Mouse (Mus musculus) layer of hippocampus, adult 9-11 months (tissue): ENCODE results near the gene Fbln7.

Source experiments
- DNase-seq: peaks from one replicate; pipeline ENCODE4 v3.0.0; 2022

Gene Fbln7

DNA sequence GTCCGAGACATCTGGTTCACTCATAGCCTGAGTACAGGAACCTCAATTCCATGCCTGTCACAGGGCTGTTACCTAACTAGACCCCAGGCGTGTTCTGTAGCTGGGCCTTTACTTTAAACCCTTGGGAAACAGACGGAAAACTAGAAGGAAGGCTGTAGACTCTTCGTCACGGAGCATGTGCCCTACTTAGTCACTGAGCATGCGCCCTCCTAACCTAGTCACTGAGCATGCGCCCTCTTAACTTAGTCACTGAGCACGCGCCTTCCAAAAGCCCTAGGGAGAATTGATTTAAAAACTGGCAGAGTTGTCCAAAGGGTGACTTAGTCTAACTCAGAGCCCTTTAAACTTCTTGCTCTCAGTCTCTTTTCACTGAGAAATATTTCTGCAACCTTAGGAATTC is at the start of gene Fbln7:
TSS of gene Fbln7 (plus strand) at position 346 of the 400 bp plus-strand sequence.
- DNase-seq: no peak

DNA sequence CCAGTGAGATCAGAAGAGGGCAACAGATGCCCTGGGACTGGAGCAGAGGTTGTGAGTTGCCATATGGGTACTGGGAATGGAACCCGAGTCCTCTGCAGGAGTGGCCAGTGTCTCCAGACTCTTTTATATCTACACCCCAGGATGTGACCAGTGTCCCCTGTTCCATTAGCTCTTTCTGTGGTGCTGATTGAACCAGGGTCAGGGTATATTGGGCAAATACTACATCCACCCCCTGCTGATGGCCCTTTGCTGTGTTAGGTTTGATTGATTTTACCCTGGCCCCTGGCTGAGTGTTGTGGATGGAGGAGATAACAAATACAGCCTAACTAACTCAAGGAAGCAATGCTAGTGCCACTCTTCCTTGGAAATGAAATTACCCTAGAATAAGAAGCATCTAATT is 46.5 kb upstream of the Fbln7 start:
- DNase-seq: no peak

DNA sequence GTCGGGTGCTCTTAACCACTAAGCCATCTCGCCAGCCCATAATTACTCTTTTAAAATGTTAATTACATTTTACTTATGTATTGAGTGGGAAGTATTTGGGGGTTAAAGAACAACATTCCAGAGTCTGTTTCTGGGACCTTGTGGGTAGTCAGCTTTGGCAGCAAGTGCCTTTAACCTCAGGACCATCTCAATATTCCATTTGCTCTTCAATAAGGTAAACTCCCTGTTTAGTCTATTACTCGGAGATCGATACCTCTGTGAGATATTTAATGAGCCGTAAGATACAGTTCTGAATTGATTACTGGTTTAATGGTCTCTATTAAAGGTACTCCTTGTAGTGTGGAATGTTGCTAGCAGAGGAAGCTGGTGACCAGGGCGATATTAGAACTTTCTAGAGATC is 45.9 kb upstream of the Fbln7 start:
- no peak for DNase-seq

DNA sequence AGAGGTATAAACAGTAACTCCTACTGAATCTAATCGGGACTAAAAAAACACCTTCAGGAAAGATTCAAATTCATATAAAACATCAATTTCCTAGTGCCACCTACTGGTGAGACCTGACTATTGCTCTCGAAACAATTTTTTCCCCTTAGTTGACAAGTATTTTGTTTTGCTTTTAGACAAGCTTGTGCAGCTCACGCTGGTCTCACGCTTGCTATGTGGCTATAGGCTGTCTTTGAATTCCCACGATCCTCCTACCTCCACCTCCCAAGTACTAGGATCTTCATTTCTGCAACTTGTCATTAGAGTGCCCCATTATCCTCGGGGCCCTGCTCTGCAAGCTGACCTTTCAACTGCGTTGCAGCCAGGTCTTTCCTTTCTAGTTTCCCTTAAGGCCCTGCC is 45.4 kb upstream of the Fbln7 start:
- peak; percentile 84 for DNase-seq

DNA sequence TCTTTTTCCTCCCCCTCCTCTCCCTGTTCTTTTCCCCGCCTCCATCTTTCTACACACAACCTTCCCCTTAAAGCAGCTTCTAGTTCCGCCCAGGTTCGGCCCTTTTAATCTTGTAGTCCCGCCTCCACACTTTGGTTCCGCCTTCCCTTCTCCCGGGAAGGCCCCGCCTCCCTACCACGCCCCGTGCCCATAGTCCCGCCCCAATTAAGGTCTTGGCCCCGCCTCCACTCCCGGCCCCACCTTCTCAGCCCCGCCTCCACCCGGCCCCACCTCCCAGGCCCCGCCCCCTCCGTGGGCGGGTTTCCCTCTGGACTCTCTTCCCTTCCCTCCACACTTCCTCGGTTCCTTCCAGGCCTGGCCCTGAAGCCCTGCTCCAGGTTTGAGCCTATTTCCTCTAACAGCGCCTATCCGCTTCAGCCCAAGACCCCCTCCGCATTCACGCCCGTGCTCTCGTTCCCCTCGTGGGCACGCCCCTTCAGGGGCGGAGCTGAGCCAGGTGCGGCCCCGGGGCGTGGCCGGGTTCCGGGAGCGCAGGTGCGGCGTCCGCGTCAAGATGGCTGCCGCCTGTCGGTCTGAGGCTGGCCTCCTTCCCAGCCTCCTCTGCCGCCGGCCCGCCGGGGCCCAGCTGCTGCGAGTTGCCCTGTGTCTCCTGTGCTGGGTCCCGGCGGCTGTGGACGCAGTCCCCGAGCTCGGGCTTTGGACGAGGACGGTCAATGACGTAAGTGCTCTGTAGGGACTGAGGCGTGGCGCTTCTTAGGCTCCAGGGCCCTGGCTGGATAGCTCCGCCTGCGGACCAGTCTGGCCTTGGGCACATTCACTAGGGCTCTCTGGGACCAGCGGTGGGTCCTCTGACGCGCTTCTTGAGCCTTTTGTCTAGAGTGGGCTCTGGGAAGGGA is 44.7 kb upstream of the Fbln7 start, which contains the start of gene Tmem87b:
TSS of gene Tmem87b (plus strand) at position 333 of the 896 bp plus-strand sequence.
- peak; percentile 96 for DNase-seq

DNA sequence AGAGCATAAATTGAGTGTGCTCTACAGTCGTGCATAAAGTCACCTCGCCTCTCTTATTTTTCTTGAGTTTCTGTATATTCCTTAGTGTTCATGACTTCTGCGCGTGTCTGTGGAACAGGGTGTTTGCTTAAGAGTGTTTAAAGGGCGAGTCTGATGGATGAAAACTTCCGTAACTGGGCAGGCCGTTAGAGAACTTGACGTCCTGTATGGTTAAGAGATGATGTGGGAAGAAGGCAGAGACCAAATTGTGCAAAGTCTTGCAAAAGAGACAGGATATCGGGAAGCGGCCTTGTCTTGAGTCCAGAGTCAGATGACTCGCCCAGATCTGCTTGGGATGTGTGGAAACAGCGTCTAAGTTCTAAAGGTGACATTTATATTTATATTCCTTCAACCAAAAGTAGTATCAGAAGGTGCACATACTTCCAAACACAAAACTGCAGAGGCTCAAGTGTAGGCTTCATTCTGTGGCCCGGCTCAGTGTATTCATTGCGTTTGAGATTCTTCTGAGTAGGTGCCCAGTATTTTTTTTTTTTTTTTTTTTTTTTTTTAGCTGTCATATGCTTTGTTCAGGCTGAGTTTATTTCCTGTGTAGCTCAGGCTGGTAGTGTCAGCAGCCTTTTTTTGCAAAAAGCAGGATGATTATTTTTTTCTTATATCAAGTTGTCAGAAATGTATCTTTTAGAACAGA is 43.7 kb upstream of the Fbln7 start:
- peak; percentile 30 for DNase-seq

DNA sequence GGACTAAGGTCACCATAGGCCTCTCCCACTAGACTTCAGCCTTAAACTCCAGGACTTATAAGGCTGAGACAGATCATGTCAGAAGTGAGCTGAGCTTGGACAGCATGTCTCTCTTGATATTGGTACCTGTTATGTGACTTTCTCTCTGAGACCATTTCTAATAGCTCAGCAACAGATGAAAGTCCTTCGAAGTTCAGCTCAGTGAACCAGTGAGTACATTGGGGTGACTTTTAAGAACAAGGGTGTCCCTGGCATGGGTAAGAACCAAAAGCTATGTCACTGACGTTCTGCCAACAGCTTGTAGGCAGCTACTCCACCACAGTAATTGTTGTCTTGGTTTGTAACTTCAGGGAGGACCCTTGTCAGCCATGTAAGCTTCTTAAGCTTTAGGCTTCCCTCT is 42.1 kb upstream of the Fbln7 start:
- DNase-seq: no peak

DNA sequence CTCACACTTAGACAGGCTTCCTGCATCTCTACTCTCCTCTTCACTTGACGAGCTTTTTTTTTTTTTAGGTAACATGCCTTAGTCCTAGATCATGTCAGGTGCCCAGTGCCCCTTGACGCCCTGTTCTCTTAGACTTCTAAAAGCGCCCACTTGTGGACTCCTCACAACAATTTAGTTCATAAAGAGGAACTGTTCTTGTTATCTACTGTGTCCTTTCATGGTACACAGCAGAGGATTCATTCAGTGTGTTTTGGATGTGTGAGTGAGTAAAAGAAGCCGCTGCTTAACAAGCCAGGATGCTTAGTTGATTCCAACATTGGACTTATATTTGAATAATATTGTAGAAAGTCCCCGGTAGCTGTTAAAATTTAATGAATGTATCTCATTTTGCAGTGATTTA is 38.9 kb upstream of the Fbln7 start:
- no peak for DNase-seq

DNA sequence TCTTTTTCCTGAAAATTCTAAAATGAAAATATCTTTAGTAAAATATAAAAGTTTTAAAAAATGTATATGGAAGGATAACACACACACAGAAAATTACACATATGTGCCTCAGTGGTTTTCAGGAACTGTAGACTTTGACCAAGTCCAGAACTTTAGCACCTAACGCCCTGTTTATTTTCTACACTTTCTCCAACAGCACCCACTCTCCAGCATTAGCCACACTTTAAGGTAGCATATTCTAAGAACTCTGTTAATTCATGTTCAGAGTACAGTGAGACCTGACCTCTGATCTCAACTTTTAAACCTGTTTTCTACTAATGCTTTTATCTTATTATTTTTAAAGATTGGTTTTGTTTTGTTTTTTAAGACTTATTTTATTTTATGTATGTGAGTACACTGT is 35.0 kb upstream of the Fbln7 start:
- DNase-seq: no peak

DNA sequence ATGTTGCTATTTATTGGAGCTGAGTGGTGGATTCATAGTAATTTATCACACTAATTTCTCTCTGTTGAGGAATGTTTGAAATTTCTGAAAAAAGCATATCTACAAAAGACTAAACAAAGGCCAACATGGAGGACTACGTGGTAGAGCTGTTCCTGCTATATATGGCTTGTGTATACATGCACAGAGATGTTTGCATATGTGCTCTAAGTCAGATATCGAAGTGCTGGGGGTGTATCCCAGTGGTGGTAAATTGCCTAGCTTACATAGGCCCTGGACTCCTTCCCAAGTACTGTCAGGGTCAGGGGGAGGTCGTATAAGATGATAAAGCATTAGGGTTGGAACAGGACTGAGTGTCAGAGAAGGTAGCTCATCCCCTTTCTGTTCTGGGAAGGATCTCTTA is 30.2 kb upstream of the Fbln7 start:
- no peak for DNase-seq

DNA sequence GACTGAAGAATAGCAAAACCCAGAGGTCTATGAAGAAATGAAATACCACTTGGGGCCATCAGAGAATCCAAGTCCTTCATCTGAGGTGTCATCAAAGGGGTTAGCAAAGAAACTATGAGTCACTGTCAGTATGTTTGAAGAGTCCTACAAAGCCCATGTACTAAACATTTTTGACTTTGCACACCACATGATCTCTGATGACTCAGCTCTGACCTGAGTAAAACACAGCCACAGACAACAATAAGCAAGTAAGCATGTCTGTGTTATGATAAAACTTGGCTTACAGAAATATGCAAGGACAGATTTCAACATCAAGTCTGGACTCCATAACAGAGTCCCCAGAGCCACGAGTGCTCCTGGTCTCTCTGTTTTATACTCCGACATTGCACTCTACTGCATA is 29.7 kb upstream of the Fbln7 start:
- DNase-seq: no peak

DNA sequence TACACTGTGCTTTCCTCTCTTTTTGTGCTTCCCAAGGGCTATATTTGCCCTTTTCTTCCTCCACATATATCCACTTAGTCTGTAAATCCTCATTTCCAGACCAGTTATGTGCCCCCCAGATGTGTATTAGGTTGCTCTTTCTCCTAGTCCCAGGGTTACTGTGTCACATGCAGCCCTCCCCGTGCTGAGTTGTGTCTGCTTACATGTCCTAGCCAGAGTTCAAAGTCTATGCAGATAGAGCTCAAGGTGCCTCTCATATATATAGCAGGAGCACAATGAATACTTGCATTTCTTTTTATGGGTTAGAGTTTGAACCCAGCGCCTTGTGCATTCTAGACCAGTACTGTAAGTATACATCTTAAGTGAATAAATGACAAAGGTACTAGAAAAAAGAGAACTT is 29.3 kb upstream of the Fbln7 start:
- no peak for DNase-seq

DNA sequence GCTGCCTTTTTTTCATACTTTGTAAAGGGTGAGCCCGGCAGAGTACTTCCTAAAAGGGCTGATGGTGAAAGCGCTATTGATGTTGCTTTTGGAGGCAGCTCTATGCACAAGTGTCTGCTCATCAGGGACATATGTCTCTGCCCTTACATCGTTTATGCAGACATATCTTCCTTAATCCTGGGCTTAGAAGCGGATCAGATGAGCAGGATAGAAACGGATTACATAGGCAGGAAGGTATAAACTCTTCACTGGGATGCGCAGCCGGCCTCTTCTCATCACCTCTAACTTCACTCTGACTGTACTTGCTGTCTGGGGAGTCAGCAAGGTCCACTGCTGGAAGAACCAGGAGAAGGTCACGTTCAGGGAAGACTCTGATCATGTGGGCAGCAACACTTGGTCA is 25.2 kb upstream of the Fbln7 start:
- DNase-seq: no peak

DNA sequence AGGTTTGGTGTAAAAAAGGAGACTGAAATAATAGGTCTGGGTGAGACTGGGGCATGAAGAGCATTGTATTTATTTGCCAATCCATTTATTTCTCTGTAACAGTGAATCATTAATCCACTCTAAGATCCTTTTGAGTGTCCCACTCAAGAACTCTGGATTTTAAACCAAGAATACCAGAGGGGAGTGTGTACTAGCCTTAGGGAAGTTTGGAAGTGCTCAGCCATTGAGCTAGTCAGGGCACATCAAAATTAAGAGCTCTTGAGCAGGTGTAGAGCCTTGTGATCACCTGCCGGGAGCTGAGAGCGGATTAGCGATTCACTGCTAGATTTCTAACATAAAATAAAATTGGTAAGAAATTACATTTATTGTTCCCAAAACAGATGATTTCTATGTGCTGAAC is 24.2 kb upstream of the Fbln7 start:
- DNase-seq: no peak

DNA sequence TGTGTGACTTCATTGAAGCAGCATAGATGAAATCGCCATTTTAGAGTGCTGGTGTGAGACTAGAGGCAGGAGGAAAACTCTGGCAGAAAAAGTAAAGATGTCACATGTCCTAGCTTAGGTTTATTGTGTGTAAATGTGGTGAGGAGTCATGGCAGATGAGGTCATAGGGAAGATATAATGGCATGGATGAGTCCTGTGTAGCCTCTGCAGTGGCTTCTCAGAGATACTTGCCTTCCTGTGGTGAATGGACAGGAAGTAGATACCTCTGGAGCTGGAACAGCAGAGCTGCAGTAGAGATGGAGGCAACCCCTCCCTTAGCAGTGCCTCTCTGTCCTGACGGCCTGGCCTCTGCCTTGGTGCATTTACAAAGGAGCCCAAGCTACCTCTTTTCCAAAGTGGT is 23.3 kb upstream of the Fbln7 start:
- DNase-seq: no peak

DNA sequence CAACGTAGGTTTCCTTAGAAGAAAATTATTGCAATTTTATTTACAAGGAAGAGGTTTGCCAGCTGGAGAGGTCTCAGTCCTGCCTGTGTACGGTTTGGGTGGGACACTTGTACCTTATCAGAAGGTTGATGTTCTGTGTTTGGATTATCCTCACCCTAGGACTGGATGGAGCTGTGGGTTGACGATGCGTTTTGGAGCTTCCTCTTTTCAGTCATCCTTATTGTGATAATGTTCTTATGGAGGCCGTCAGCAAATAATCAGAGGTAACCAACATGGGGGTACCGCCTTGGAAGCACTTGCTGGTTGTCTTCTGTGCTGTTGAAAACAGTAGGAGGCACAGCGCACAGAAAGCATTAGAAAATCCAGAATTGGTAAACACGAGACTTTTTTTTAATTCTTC is 20.3 kb upstream of the Fbln7 start:
- DNase-seq: no peak

DNA sequence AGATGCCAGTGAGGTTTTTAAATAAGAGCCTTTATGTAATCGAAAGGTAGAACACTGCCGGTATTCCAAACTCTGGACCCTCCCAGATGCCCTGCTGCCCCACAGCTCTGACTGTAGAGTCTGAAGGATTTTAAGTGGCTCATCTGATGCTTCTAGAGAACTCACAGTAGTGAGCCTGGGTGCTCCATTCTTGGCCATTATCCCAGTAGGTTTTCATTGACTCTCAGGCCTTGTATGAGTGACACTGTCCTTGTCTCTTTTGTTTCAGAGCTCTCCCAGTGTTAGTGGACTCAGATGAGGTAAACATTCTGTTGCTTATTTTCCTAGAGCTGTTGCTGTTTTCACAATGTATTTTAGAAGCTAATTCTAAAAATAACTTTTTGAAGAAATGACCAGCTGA is 12.7 kb upstream of the Fbln7 start:
- no peak for DNase-seq

DNA sequence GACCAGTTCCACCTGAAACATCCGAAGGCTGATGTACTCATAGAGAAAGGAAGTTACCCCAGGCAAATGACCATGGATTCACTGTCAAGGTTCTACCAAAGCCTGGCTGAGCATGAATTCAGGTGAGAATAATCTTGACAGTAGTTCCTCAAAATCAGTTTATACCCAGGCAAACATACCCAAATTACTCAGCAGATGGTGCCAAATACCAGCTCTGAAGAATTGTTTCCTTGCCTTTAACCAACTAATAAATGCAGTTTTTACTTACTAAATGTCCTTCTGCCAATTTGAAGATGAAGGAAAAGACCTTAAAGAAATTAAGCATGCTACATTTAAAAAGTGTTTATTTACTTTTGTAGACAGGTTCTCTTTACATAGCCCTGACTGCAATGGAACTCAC is 6.1 kb upstream of the Fbln7 start:
- no peak for DNase-seq

DNA sequence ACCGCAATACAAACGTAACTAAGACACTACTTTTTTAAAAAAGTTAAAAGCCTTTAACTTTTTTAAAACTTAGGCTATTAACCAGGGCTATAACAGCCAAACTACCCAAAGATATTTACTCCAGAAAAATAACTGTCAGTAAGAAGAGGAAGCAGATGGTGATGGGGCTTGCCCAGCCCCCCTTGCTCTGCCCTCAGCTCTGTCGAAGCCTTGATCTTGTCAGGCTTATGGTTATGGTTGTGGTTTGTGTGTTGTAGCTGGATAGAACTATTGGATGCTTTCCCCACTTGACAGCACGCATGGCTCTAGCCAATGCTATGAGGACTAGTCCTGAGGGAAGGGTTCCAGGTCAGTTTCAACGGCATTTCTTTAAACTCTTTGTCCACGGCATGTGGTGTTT is 3.8 kb upstream of the Fbln7 start:
- DNase-seq: no peak

DNA sequence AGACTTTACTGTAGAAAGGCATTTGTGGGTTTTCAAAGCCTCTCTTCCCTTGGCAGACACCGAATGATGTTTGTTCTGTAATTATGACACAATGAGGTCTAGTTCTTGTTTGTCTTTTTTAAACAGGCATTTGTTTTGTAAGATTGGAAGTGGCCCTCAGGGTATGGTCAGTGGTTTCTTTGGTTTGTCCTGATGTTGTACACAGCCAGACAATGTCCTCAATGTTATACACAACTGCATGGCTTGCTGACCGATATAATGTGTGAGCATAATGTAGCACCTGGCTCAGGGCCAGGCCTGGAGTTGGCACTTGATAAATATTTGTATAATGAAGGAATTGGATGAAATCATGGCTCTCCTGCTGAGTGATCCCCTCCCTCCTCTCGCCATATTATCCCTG is 2.9 kb upstream of the Fbln7 start:
- DNase-seq: no peak

DNA sequence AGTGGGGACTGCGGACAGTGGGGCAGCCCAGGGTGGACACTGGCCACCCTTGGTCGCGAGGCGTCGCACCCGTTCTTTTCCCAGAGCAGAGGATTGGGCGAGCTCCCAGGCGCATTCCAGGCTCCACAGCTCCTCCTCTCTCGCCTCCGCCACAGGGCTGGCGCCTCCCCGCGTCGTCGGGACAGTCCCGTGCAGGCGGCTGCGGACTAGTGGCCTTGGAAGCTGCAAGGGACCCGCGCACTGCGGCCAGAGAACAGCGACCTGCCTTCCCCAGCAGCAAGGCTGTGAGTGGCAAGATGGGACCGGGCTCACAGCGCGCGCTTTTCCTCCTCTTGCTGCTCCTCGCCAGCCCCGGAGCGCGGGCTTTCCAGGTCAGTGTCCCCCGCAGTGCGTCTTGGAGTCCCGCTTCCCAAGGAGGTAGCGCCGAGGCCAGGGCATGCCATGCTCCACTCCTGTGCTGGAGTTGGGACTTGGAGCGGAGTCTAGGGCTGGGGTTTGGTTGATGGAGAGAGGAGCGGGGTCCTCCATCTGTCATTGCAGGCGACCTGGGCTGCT is 1.1 kb downstream of the Fbln7 start:
- DNase-seq: no peak

DNA sequence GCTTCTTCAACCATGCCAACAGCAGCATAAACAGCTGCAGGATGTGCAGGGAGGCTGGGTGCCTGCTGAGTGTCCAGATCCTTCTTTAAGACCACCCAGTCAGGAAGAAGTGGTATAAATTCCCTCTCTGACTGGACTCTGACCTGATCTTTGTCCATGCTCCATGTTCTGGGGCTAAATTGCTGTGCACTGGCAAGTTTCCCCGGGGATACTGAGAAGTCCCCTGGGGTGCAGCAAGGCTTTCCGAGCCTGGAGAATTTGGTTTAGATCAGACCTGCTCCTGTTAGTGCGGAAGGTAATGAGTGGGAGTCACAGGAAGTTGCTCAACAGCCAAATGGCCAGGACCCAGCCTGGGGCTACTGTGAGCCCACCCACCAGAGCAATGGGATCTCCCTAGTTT is 2.3 kb downstream of the Fbln7 start:
- no peak for DNase-seq

DNA sequence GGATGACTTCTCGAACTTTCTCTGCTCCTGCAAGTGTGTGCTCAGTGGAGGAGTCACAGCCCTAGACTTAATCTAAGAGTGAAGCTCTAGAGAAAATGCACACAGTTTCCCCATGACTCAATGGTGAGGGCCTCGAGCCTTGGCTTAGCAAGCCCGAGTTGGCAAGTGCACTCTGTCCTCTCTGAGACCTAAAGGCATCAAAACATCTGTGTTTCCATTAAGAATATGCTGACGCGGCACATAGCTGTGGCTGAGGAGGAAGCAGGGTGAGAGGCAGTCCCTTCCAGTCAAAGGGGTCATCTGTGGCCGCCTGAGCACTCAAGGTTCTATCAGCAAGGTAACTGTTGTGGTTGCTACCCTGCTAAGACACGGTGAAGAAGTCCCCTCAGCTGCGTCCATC is 8.9 kb downstream of the Fbln7 start:
- DNase-seq: no peak

DNA sequence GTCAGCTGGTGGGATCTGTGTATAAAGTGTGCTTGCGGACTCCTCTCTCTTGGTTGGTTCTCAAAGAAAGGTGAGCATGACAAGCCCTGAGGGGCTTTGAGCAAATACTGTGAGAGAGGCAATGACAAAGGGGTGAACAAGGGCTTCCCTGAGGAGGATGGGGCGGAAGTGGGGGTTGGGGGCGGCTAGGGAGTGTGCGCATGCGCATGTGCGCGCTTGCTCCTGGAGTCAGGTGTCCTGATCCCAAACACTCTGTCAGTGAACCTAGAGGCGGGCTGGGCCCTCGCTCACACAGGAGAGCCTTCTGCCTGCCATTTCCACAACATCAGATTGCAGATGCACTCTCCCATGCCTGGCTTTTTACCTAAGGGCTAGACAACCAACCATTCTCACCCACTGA is 9.5 kb downstream of the Fbln7 start:
- no peak for DNase-seq
